ENCODE assay signal across 34 mouse cellular contexts in the genomic region with DNA sequence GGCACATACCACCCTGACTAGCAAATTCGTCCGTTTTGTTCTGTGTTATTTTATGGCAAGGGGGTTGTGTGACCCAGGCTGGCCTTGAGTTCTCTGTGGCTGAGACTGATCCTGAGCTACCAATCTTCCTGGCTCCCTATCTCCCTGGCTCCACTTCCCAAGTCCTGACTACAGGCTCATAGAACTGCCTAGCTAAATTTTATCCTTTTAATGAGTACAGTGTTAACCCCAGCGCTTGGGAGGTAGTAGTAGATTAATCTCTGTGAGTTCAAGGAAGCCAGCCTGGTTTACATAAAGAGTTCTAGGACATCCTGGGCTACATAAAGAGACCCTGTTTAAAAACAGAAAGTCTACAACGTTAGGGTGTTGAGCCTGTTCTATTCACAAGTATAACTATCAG. TPM values are rescaled to one million over a fixed set of nuclear protein-coding genes. Genes with fewer than 3 reads are reported as not detected.
"Had no signal": no experiment of that assay in that cellular context is flagged by ENCODE, and none has a peak within 500 bp of the region (broad histone marks: within the 10 kb centered on the region; RNA-seq: fewer than 3 reads in every experiment).

No protein-coding gene starts in this region.

- H3K36me3 ChIP-seq: heart, embryonic 15.5 days; hindbrain, embryonic 13.5 days; hindbrain, embryonic 15.5 days; limb, embryonic 13.5 days; limb, embryonic 15.5 days; liver, embryonic 12.5 days had no signal

- H3K4me3 ChIP-seq: heart, embryonic 15.5 days; hindbrain, embryonic 13.5 days; hindbrain, embryonic 15.5 days; limb, embryonic 13.5 days; limb, embryonic 15.5 days; liver, embryonic 12.5 days had no signal

- ATAC-seq: hindbrain, postnatal 0 days; intestine, embryonic 16.5 days; liver, embryonic 12.5 days had no signal

- H3K9ac ChIP-seq: heart, embryonic 15.5 days; hindbrain, embryonic 13.5 days; hindbrain, embryonic 15.5 days; limb, embryonic 13.5 days; limb, embryonic 15.5 days; liver, embryonic 12.5 days; liver, embryonic 14.5 days had no signal

- H3K4me2 ChIP-seq: heart, embryonic 15.5 days; hindbrain, embryonic 13.5 days; hindbrain, embryonic 15.5 days; limb, embryonic 13.5 days; limb, embryonic 15.5 days; liver, embryonic 12.5 days had no signal

- DNase-seq: gastrocnemius, postnatal 14 days; gastrocnemius, postnatal 36 days; heart, adult 11 months; heart, postnatal 14 days; heart, postnatal 36 days; kidney, adult 11 months; kidney, postnatal 10 days; kidney, postnatal 36 days; layer of hippocampus, adult 9-11 months; layer of hippocampus, postnatal 36 days; left cerebral cortex, postnatal 4 days; lung, adult 18-20 months had no signal

- H3K27me3 ChIP-seq: heart, embryonic 15.5 days; hindbrain, embryonic 13.5 days; hindbrain, embryonic 15.5 days; limb, embryonic 13.5 days; limb, embryonic 15.5 days had no signal

- H3K4me1 ChIP-seq: hindbrain, embryonic 13.5 days; hindbrain, embryonic 15.5 days; limb, embryonic 13.5 days had no signal

- H3K27ac ChIP-seq: heart, embryonic 15.5 days; hindbrain, embryonic 13.5 days; hindbrain, embryonic 15.5 days; hindbrain, postnatal 0 days; limb, embryonic 13.5 days; limb, embryonic 15.5 days; liver, embryonic 12.5 days; liver, embryonic 14.5 days had no signal

- H3K9me3 ChIP-seq: heart, embryonic 15.5 days; hindbrain, embryonic 13.5 days; hindbrain, embryonic 15.5 days; limb, embryonic 13.5 days; limb, embryonic 15.5 days; liver, embryonic 12.5 days had no signal

RNA-seq across cellular contexts. Expression of a gene that starts 13.9 kb away (rescaled TPM):
- total RNA-seq: hematopoietic stem cell, adult 5-6 weeks had no signal

RNA-seq across cellular contexts. Expression of a gene that starts 18.8 kb away (rescaled TPM):
- total RNA-seq: hematopoietic stem cell, adult 5-6 weeks; left cerebral cortex, adult 18-20 months; left cerebral cortex, postnatal 10 days had no signal

RNA-seq across cellular contexts. Expression of a gene that starts 24.2 kb away (rescaled TPM):
- total RNA-seq: gastrocnemius, adult 18-20 months; gastrocnemius, adult 8-10 months; gastrocnemius, postnatal 14 days; gastrocnemius, postnatal 36 days; heart, adult 8-10 months; heart, postnatal 14 days; heart, postnatal 36 days; hematopoietic stem cell, adult 5-6 weeks; layer of hippocampus, adult 18-20 months; left cerebral cortex, adult 18-20 months; left cerebral cortex, adult 8-10 months; left cerebral cortex, postnatal 10 days; left cerebral cortex, postnatal 25 days; left cerebral cortex, postnatal 4 days; liver, adult 2 months had no signal
- polyA plus RNA-seq: large intestine, adult 2 months; limb, embryonic 11.5 days; limb, embryonic 13.5 days; limb, embryonic 15.5 days; liver, embryonic 14.5 days; liver, embryonic 16.5 days had no signal

RNA-seq across cellular contexts. Expression of a gene that starts 37.4 kb away (rescaled TPM):
- total RNA-seq: gastrocnemius, adult 8-10 months; left cerebral cortex, adult 18-20 months; liver, adult 2 months had no signal
- polyA plus RNA-seq: liver, adult 2 months had no signal

RNA-seq across cellular contexts. Expression of a gene that starts 56.8 kb away (rescaled TPM):
- total RNA-seq: hematopoietic stem cell, adult 5-6 weeks had no signal
